Mouse (Mus musculus) kidney, adult 2 months (tissue): ENCODE measurements around the gene Gm17190.

ENCODE experiments used
- CTCF ChIP-seq: fragments of 200-500 bp; conservative IDR thresholded peaks from 2 replicates; pipeline ENCODE4 v1.5.1; 2011; ENCODE audit warnings: low read depth, mild to moderate bottlenecking, control low read depth, low read length, moderate library complexity, mixed read lengths; ENCODE audit not compliant: insufficient read depth, insufficient read length
- POLR2A ChIP-seq: fragments of 200-500 bp; IDR thresholded peaks from one replicate; pipeline ENCODE4 v1.6.1; 2011; ENCODE audit warnings: low read depth, low read length, control low read depth

DNA sequence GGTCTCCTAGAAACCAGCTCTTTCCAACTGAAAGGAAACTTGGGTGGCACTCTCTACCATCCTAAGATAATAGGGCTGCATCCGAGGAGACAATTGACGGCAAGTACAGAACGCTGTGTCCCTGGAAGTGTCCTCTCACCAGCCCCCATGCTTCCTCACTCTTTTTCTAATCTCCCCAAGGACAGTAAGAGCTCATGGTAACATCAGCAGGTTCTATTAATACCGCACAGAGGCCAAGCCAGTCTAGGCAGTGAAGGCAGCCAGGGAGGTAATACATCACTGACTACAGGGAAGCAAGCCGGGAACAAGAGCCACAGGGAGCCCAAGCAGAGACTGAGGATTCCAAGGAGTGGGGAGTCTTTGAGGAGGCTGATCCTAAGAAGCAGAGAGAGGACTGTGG lies 43.2 kb downstream of the Gm17190 start:
- no peak for TF ChIP-seq POLR2A
- no peak for TF ChIP-seq CTCF
